Mouse (Mus musculus): ENCODE data around the gene Ell2. TPM values are rescaled to one million over a fixed set of nuclear protein-coding genes. Genes with fewer than 3 reads are reported as not detected.

Gene Ell2
- polyA plus RNA-seq (2021; fragmentation: Nextera tagmentation), result 3.1 and 31.7 TPM in 2 replicates
- long read RNA-seq, experiment 1, full-length matches to known transcripts, result 2 of 23 reads
- long read RNA-seq, experiment 1, partial matches to known transcripts, result 10 of 23 reads
- long read RNA-seq, experiment 1, other reads (novel, unspliced or antisense), result 11 of 23 reads
- long read RNA-seq, experiment 2, partial matches to known transcripts, result 5 of 13 reads
- long read RNA-seq, experiment 2, other reads (novel, unspliced or antisense), result 8 of 13 reads

DNA sequence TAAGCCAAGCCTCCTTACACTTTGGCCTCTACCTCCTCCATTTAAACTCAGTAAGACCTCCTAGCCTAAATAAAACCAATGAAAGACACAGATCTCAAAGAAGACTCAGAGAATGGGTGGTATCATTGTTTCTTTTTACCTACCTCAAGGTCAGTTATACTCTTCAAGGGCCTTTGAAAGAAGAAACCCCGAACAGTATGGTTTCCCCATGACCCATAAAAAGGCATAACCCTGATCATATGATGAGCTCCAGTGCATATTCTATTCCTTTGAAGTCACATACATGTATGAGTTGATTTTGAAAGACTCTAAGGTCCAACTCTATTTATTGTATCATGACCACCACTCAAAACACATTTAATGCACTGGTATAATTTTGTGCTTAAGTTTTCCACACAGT, at the start of gene Ell2:
TSS of gene Ell2 (plus strand) at position 301 of the 400 bp plus-strand sequence.

Other genes with a start within 250 kb of the Ell2 start
- 82.9 and 87.6 TPM in 2 replicates for gene Glrx, start 133.1 kb downstream of the Ell2 start, polyA plus RNA-seq (2021; fragmentation: Nextera tagmentation)
- gene Rhobtb3, start 237.2 kb downstream of the Ell2 start, polyA plus RNA-seq (2021; fragmentation: Nextera tagmentation), result 6.5 and 7.5 TPM in 2 replicates

All from left cerebral cortex, adult 6 months (tissue).